Mouse (Mus musculus): ENCODE data around the gene Cygb. TPM values are rescaled to one million over a fixed set of nuclear protein-coding genes. Genes with fewer than 3 reads are reported as not detected.

Gene Cygb
- total and polyA plus RNA-seq, 3 experiments: 2.2 to 8.7 TPM; not detected in 1

Other genes starting within 250 kb of the Cygb start
- 4.6 and 7.5 TPM in 2 replicates for gene Rnf157, start 241.3 kb downstream of the Cygb start, total RNA-seq (2012; rRNA removed)
- 10 to 100 TPM in 1 of 2 experiments, not detected in 1; 10.9 TPM for gene Rnf157, start 241.3 kb downstream of the Cygb start, polyA plus RNA-seq (2012; ENCODE audit: insufficient read depth in 1 of 2, insufficient read length in 2 of 2, low read depth in 1 of 2, low replicate concordance in 2 of 2, missing spikeins in 1 of 2)
- 56.8 and 66.2 TPM in 2 replicates for gene Ubald2, start 220.2 kb downstream of the Cygb start, total RNA-seq (2012; rRNA removed)
- gene Ubald2, start 220.2 kb downstream of the Cygb start, polyA plus RNA-seq (2012; ENCODE audit: insufficient read depth in 1 of 2, insufficient read length in 2 of 2, low read depth in 1 of 2, low replicate concordance in 2 of 2, missing spikeins in 1 of 2): 10 to 100 TPM in 1 of 2 experiments, not detected in 1; 77.7 TPM
- not detected in 2 replicates for gene Qrich2, start 188.1 kb downstream of the Cygb start, total RNA-seq (2012; rRNA removed)
- under 1 TPM in 1 of 2 experiments, not detected in 1; 0.11 TPM for gene Qrich2, start 188.1 kb downstream of the Cygb start, polyA plus RNA-seq (2012; ENCODE audit: insufficient read depth in 1 of 2, insufficient read length in 2 of 2, low read depth in 1 of 2, low replicate concordance in 2 of 2, missing spikeins in 1 of 2)
- 142 and 155 TPM in 2 replicates for gene Prpsap1, start 160.1 kb downstream of the Cygb start, total RNA-seq (2012; rRNA removed)
- gene Prpsap1, start 160.1 kb downstream of the Cygb start, polyA plus RNA-seq (2012; ENCODE audit: insufficient read depth in 1 of 2, insufficient read length in 2 of 2, low read depth in 1 of 2, low replicate concordance in 2 of 2, missing spikeins in 1 of 2): 100 to 1,000 TPM in 1 of 2 experiments, not detected in 1; 112 TPM
- gene Sphk1, start 123.4 kb downstream of the Cygb start, total RNA-seq (2012; rRNA removed): 77.5 and 127 TPM in 2 replicates
- 10 to 100 TPM in 1 of 2 experiments, not detected in 1; 53.5 TPM for gene Sphk1, start 123.4 kb downstream of the Cygb start, polyA plus RNA-seq (2012; ENCODE audit: insufficient read depth in 1 of 2, insufficient read length in 2 of 2, low read depth in 1 of 2, low replicate concordance in 2 of 2, missing spikeins in 1 of 2)
- 22.9 and 31.1 TPM in 2 replicates for gene Ube2o, start 72.9 kb downstream of the Cygb start, total RNA-seq (2012; rRNA removed)
- gene Ube2o, start 72.9 kb downstream of the Cygb start, polyA plus RNA-seq (2012; ENCODE audit: insufficient read depth in 1 of 2, insufficient read length in 2 of 2, low read depth in 1 of 2, low replicate concordance in 2 of 2, missing spikeins in 1 of 2): 10 to 100 TPM in 1 of 2 experiments, not detected in 1; 42.8 TPM
- not detected in 2 replicates for gene Aanat, start 67.9 kb downstream of the Cygb start, total RNA-seq (2012; rRNA removed)
- gene Aanat, start 67.9 kb downstream of the Cygb start, polyA plus RNA-seq (2012; ENCODE audit: insufficient read depth in 1 of 2, insufficient read length in 2 of 2, low read depth in 1 of 2, low replicate concordance in 2 of 2, missing spikeins in 1 of 2): not detected
- 6.4 and 7.7 TPM in 2 replicates for gene Rhbdf2, start 27.3 kb downstream of the Cygb start, total RNA-seq (2012; rRNA removed)
- 10 to 100 TPM in 1 of 2 experiments, not detected in 1; 13.7 TPM for gene Rhbdf2, start 27.3 kb downstream of the Cygb start, polyA plus RNA-seq (2012; ENCODE audit: insufficient read depth in 1 of 2, insufficient read length in 2 of 2, low read depth in 1 of 2, low replicate concordance in 2 of 2, missing spikeins in 1 of 2)
- 50.0 and 72.2 TPM in 2 replicates for gene Prcd, start 779 bp downstream of the Cygb start, total RNA-seq (2012; rRNA removed)
- gene Prcd, start 779 bp downstream of the Cygb start, polyA plus RNA-seq (2012; ENCODE audit: insufficient read depth in 1 of 2, insufficient read length in 2 of 2, low read depth in 1 of 2, low replicate concordance in 2 of 2, missing spikeins in 1 of 2): 10 to 100 TPM in 1 of 2 experiments, not detected in 1; 44.4 TPM
- not detected in 2 replicates for gene St6galnac1, start 121.2 kb upstream of the Cygb start, total RNA-seq (2012; rRNA removed)
- gene St6galnac1, start 121.2 kb upstream of the Cygb start, polyA plus RNA-seq (2012; ENCODE audit: insufficient read depth in 1 of 2, insufficient read length in 2 of 2, low read depth in 1 of 2, low replicate concordance in 2 of 2, missing spikeins in 1 of 2): not detected
- 2.7 and 2.9 TPM in 2 replicates for gene Mxra7, start 173.7 kb upstream of the Cygb start, total RNA-seq (2012; rRNA removed)
- 1 to 10 TPM in 1 of 2 experiments, not detected in 1; 9.3 TPM for gene Mxra7, start 173.7 kb upstream of the Cygb start, polyA plus RNA-seq (2012; ENCODE audit: insufficient read depth in 1 of 2, insufficient read length in 2 of 2, low read depth in 1 of 2, low replicate concordance in 2 of 2, missing spikeins in 1 of 2)
- gene Mettl23, start 189.0 kb upstream of the Cygb start, total RNA-seq (2012; rRNA removed): 63.9 and 69.9 TPM in 2 replicates
- gene Mettl23, start 189.0 kb upstream of the Cygb start, polyA plus RNA-seq (2012; ENCODE audit: insufficient read depth in 1 of 2, insufficient read length in 2 of 2, low read depth in 1 of 2, low replicate concordance in 2 of 2, missing spikeins in 1 of 2): 10 to 100 TPM in 1 of 2 experiments, not detected in 1; 58.5 TPM
- 159 and 175 TPM in 2 replicates for gene Jmjd6, start 189.1 kb upstream of the Cygb start, total RNA-seq (2012; rRNA removed)
- 100 to 1,000 TPM in 1 of 2 experiments, not detected in 1; 192 TPM for gene Jmjd6, start 189.1 kb upstream of the Cygb start, polyA plus RNA-seq (2012; ENCODE audit: insufficient read depth in 1 of 2, insufficient read length in 2 of 2, low read depth in 1 of 2, low replicate concordance in 2 of 2, missing spikeins in 1 of 2)
- 25.7 and 36.3 TPM in 2 replicates for gene Mfsd11, start 198.1 kb upstream of the Cygb start, total RNA-seq (2012; rRNA removed)
- 10 to 100 TPM in 1 of 2 experiments, not detected in 1; 25.4 TPM for gene Mfsd11, start 198.1 kb upstream of the Cygb start, polyA plus RNA-seq (2012; ENCODE audit: insufficient read depth in 1 of 2, insufficient read length in 2 of 2, low read depth in 1 of 2, low replicate concordance in 2 of 2, missing spikeins in 1 of 2)
- gene Srsf2, start 198.8 kb upstream of the Cygb start, total RNA-seq (2012; rRNA removed): 434 and 453 TPM in 2 replicates
- 1,000 to 10,000 TPM in 1 of 2 experiments, 100 to 1,000 TPM in 1; 257 to 1,128 TPM for gene Srsf2, start 198.8 kb upstream of the Cygb start, polyA plus RNA-seq (2012; ENCODE audit: insufficient read depth in 1 of 2, insufficient read length in 2 of 2, low read depth in 1 of 2, low replicate concordance in 2 of 2, missing spikeins in 1 of 2)